Mouse (Mus musculus) megakaryocyte-erythroid progenitor cell, adult 5-6 weeks (primary cell): ENCODE data around the gene Oip5. TPM values are rescaled to one million over a fixed set of nuclear protein-coding genes. Genes with fewer than 3 reads are reported as not detected.
"Not testable (repeated sequence)": the region's sequence is repeated elsewhere in the genome, so short reads cannot be mapped to it uniquely, and the experiment has no call there.

Experiments
- ATAC-seq: replicated peaks from 2 replicates; pipeline ENCODE4 v1.8.0; 2016; ENCODE audit warnings: mild to moderate bottlenecking, inconsistent platforms; ENCODE audit not compliant: severe bottlenecking, poor library complexity, low FRiP score, low TSS enrichment
- total RNA-seq, 2 experiments: library from RNA; stranded (forward) in 1 of 2; stranded (reverse) in 1 of 2; fragments of 200-1000, 215-1000 nt in 1 of 2; fragments of >200 nt in 1 of 2; fragmentation: Nextera tagmentation in 1 of 2; gene quantifications; 2 replicates each; pipeline ENCODE4 v1.2.3; 2014 to 2017

Oip5 gene
- total RNA-seq (2014; fragmentation: Nextera tagmentation): 26.0 TPM in 2 replicates
- 21.8 and 41.9 TPM in 2 replicates for total RNA-seq (2017)

DNA sequence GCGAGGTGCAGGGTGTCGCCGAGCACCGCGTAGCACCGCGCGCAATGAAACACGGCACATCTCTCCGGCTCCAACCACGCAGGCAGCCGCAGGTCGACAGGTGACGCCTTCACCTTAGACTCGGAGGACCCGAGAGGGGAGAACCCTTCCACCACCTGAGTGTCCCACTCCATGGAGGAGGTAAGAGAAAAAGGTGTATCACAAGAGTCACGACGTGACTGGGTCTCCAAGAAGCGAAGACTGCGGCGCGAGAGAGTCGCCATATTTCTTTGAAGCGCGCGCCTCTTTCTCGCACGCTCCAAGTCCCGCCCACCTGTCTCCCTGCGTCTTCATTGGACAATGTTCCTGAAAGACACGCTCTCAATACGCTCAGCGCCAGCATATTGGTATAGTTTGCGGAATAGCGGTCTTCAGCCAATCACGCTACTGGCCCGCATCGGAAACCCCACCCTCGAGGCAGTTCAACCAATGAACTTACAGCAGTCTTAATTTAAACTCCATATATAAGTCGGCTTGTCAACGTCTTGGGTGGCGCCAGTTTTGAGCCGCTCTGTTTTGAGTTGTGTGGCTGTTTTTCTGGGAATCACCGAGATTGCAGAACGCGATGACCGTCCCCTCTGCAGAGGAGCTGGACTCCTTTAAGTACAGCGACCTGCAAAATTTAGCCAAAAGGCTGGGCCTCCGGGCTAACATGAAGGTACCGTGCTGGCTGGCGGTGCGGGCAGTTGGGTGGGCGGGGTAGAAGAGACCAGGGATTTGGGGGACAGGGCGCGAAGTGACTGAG is at the start of gene Oip5, which contains the start of gene Nusap1:
Gene Oip5, minus strand, starts transcription at position 271 of the 784 bp plus-strand sequence.
Gene Nusap1, plus strand, starts transcription at position 100 of the 784 bp plus-strand sequence.
- ATAC-seq: peak; percentile 99

DNA sequence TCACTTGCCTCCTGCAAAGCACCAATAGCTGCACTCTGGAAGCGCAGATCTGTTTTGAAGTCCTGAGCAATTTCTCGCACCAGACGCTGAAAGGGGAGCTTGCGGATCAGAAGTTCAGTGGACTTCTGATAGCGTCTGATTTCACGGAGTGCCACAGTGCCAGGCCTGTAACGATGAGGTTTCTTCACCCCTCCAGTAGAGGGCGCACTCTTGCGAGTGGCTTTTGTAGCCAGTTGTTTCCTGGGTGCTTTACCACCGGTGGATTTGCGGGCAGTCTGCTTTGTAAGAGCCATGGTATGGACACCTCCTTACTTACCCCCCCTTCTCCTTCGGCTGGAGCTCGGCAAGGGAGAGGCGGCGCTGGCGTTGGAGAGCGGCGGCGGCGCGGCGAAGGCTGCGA is 47.5 kb upstream of the Oip5 start:
- ATAC-seq: not testable (repeated sequence)

DNA sequence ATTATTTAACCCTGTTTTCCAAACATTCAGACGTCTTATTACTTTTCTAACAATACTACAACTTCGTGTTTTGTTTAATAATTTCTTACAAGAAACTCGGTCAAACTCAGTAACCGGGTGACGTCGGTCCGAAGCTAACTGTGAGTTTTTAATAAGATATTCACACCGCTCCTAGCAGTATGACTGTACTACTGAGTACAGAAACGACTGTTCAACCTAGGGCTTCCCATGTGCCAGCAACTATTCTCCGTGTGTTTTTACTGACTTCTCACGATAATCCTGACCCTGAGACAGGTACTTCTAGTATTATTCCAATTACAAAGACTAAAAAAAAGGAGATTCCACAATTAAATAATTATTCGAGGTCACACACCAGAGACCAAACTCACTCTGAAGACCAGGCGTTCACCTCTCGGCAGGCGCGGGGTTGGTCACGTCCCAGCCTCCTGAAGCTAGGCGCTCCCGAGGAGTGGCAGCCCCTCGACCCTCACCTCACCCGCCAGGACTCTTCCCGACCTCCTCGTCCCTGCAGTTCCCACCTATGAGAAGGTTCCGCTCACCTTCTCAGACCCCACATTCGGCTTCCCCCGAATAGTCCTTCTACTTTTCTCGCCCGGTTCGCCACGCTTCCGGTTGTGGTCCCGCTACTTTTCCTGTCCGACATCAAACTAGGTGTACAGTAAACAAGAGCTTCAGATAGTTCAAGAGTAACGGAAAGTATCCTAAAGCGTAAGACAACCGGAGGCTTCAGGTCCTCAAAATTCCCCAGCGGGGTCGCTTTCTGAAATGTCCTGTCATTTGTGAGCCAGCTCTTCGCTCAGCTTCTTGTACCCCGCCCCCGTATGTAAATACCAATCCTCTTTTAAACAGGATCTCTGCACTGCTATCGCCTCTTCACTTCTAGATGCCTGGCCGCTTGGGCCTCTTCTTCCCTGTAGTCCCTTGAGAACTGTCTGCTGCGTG is 44.2 kb upstream of the Oip5 start, which contains the start of gene Ndufaf1:
Gene Ndufaf1, minus strand, starts transcription at position 608 of the 963 bp plus-strand sequence.
- ATAC-seq: peak; percentile 93

DNA sequence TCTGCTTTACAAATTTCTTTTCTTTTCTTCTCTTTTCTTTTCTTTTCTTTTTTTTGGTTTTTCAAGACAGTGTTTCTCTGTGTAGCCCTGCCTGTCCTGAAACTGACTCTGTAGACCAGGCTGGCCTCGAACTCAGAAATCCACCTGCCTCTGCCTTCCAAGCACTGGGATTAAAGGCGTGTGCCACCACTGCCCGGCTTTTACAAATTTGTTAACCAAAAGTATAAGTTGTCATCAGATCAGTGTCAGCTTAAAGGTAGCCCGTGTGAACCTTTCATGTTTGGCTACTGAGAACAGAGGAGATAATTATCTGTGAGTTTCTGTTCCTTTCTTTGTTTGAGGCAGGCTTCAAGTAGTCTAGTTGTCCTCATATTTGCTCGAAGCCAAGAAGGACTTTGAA is 26.0 kb upstream of the Oip5 start:
- no peak for ATAC-seq

DNA sequence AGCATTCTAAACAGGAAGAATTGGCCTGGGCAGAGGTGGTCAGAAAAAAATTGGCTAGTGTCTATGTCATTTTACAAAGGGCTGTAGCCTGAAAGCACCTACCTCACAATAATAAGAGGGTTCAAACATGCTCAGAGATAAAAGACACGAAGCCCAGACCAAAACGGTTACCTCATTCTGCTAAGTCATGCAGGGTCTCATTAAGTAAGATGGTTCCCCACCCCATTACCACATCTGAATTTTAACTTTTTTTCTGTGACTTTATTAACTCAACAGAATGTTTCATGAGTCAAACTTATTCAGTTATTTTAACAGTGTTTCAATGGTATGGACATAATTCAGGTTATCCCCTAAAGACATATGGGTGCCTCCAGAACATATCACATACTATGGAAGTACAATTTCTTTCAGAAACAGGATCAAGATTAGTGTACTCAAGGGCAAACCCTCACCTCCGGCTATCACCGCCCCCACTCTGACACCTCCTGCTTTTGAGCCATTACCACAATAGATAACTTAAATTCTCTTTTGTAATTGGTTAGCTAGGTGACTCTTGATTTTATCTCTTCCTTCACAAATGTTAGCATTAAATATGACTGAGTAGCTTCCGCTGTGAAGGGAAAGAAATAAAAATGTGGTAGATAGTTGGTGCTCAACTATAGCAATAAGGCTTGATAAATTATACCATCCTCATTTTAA is 23.1 kb upstream of the Oip5 start:
- ATAC-seq: no peak

DNA sequence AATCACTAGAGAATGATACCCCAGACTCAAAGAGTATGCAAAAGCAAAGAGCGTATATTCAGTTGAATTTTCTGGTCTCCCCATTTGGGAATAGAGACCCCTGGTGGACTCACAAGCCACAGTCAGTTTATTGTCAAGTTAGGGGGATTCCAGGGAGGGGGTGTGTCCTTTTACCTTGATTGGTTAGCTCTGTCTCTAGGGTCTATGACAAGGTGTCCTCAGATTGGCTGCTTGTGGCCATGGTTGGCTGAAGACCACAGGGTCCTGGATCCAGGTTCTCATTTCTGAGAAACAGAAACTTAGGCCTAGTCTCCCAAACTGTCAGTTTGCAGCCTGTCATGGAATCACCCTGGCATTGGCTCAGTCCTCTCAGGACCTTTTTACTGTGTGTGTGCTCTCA is 18.5 kb upstream of the Oip5 start:
- no peak for ATAC-seq

DNA sequence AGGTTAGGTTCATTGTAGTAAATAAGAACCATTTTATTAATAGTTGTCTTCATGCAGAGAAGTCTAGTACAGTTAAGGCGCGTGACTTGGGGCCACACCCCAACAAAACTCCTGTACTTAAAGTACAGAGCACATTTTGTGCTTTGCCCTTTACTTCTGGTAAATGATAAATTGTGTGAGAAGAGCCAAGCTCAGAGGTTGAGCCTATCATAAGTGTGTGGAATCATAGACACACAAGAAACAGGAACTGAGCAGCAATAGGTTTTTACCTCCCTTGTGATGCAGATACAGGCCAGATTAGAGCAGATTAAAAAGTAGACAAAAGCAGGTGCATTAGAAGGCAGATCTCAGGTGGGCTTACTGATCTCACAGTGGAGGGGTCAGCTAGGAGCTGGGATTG is 3.0 kb upstream of the Oip5 start:
- no peak for ATAC-seq

DNA sequence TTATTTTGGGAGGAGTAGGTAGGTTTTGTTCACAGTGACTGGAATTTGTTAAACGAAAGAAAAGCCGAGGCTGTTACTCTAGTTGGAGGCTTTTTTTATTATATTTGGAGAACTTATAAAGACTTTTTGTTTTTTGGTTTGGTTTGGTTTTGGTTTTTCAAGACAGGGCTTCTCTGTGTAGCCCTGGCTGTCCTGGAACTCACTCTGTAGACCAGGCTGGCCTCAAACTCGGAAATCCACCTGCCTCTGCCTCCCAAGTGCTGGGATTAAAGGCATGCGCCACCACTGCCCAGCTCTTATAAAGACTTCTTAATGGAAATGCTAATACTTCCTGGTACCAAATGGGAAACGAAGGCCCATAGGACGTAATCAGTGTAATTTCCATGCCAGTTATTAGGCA is 733 bp upstream of the Oip5 start:
- not testable (repeated sequence) for ATAC-seq

DNA sequence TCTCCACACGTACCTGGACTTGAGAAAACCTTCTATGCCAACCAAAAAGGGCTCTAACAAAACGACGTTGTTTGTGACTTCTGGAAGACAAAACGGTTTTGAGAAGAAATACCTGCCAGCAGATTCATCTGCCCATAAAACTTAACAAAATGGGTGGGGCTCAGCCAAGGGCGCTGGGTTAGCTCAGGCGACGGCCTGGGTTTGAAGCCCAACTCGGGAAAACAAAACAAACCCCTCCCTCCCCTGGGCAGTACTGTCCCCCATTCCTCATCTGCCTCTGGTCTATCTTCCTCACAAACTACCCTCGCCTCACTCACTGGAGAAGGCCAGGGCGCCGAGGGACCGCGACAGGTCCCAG is 449 bp downstream of the Oip5 start:
- ATAC-seq: no peak

DNA sequence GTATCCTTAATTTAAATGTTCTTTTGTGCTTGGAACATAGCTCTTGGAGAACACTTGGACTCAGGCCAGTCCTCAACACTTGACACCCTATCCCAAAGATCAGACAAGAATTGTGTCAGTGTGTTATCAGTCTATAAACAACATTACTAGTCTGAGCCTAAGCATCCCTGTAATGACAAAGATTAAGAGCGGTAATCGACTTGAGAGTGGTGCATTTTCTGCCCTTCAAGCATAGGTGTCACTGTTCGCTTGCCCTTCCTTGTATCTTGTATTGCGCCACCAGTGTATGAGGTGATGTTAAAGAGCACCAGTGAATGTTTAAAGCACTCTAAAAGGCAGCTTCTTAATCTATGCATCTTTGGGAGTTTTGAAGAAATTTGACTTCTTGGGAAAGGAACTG is 11.2 kb downstream of the Oip5 start:
- peak; percentile 93 for ATAC-seq

DNA sequence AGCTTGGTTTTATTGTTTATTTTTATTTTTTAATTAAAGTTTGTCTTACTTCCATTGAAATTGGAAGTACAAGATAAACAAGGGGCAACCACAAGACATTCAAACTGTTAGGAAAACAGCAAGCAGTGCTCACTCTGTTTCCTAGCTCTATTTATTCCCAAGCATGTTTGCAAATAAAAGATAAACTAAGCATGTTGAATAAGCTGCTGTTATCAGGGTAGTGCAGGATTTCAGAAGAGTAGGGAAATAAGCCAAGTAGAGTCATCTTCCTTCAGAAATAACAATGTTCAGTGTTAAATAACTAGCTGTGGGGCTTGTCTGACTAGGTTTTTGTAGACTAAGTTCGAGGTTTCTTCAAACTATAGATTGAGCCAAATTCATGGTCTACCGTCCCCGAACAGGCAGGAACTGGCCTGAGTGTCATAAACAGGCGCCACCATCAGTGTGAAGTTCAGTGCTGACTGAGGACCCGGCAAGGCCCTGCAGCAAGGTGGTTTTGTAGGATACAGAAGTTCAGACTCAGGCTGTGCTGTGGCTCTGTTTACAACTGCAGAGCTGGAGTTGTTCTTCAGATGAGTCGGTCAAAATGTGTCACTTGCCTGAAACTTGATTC is 12.8 kb downstream of the Oip5 start:
- peak; percentile 80 for ATAC-seq

DNA sequence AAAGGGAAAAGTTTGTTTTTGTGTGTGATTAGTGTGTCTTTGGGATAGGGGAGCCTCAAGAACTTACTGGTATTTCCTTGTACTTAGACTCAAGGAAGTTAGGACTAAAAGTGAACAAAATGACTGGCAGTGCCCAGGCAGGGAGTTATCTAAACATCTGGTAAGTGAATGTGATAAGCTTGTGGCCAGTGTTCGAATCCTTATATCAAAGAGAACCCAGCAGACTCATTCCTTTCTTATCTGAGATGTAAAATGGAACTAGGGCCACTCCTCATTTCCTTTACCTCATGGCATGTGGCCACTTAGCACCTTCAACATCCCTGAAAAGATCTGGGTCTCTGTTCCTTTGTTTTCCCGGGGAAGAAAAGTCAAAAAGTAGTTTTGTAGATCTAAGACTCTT is 14.4 kb downstream of the Oip5 start:
- no peak for ATAC-seq

DNA sequence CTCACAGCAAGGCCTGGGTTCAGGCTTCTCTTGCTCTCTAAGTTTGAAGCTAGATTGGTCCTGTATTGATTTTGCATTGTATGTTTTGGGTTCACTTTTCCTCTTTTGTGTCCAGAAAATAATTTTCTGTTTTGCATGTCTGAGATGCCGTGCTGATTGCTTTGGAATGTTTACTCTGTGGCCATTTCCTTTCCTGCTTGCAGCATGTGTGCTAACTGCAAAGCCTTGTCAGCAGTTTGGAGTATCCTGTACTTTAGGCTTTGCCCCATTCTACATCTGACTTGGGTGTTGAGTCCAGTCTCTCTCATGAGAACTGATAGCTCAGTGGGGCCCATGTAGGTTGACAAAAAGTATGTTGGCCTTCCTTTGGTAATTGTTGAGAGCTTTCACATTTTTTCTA is 15.8 kb downstream of the Oip5 start:
- ATAC-seq: no peak

DNA sequence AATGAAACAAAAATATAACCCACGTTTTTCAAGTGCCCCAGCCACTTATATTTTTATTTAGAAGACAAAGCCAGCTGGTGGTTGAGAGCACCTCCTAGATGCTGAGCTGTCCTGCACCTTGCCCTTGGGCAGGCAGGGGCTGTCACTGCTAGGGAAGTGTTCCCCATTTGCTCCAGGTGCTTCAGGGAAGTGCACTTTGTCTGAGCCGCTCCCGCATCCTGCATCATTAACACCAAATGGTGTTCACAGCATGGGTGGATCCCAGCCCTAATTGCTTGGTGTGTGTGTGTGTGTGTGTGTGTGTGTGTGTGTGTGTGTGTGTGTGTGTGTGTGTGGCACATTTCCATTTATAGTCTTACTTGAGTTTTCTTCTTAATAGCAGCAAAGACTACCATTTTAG is 16.7 kb downstream of the Oip5 start:
- ATAC-seq: not testable (repeated sequence)

DNA sequence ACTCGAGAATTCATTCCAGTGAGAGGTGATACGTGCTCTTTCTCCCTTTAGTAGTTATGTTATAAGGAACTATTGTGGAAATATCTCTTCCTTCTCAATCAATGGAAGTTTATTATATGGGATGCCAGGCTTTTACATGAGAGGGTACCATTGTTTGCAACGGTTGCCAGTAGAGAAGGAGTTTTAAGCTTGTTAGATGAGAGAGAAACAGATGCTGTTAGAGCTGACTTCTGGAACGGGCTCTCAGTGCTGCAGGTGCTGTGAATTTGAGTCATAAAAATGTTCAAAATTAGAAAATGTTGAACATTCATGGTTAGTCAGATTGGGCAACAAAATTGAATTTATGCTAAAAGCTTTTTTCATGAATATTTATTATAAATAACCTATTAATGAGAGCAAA is 17.2 kb downstream of the Oip5 start:
- ATAC-seq: no peak

DNA sequence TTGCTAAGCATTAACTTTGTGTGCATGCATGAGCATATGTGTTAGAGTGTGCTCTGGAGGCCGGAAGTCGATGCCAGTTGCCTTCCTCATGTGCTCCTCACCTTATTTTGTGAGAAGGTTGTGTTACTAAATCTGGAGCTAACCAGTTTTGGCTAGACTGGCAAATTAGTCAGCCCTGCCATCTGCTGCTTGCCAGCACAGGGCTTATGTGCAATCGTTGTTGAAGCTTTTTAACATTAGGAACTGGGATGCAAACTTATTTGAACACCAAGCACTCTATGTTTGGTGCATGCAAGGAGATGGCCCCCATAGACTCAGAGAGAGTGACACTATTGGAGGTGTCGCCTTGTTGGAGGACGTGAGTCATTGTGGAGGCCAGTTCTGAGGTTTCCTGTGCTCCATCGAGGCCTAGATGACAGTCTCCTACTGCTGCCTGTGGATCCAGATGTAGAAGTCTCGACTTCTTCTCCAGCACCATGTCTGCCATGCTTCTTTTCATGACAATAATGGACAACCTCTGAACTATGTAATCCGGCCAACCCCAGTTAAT is 21.4 kb downstream of the Oip5 start:
- ATAC-seq: no peak

DNA sequence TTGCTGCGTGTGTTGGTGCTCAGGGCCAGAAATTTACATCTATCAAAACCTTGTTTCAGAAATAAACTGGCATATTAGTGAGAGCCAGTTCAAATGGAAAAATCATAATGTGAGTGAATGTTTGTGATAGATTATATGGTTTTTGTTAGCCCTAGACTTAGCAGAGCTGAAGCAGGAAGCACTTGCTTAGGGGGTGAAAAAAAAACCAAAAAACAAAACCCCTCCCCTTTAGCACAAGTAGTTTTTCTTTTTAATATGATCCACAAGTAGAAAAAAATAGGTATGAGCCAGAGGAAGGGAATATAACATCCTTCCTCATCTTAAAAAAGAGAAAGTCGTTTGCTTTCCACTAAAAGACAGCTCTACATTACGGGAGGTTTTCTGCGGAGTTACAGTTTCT is 23.0 kb downstream of the Oip5 start:
- ATAC-seq: no peak

DNA sequence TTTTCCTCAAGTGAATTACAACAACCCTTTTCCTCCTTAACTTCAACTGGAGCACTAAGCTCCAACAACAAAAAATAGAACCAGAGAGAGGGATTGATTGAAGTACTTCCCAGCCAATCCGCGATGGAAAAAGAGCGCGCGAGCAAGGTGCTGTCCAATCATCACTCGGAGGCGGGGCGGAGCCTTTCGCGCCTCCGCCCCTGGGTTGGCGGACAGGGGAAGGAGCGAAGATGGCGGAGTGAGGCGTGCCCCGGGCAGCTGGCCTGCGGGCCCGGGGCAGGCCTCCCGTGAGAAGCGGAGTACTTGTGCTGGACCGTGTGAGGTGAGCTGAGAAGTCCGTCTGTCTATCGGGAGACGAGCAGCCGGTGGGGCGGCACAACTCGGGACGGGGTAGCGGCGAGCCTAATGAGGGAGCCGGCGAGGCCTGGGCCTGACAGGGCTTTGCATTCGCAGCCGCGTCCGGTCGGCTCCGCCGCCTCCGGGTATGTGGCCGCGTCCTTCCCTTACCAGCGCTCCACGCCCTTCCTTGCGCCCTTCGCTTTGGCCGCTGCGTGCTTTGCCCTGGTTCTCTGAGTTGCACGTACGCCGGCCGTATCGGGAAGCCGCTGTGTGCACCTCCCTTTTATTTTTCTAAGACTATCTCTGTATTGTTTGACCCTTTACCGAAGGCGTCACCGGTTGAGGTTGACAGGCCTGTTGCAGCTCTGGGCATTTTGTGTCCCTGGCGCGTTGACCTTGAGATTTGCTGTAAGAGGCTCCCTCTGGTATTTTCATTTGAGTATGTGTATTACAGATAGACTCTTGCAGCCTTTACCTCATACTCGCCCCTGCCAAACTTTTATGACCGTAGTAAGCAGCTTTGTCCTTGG is 23.9 kb downstream of the Oip5 start:
- peak; percentile 98 for ATAC-seq
